Mouse (Mus musculus) macrophage (primary cell): ENCODE results near the gene Arhgef19. TPM values are rescaled to one million over a fixed set of nuclear protein-coding genes. Genes with fewer than 3 reads are reported as not detected.

Experiments used
- H3K27ac ChIP-seq: fragments of 350-480 bp; formaldehyde crosslinking; 2 replicates; pipeline ENCODE4 v1.9.0; 2021
- H3K36me3 ChIP-seq: fragments of 350-480 bp; formaldehyde crosslinking; 2 replicates; pipeline ENCODE4 v1.9.0; 2021; ENCODE audit errors: inconsistent target
- H3K4me3 ChIP-seq: fragments of 350-480 bp; formaldehyde crosslinking; 2 replicates; pipeline ENCODE4 v1.9.0; 2021; ENCODE audit errors: inconsistent target
- H3K79me2 ChIP-seq: fragments of 350-480 bp; formaldehyde crosslinking; 2 replicates; pipeline ENCODE4 v1.9.0; 2021; ENCODE audit errors: inconsistent target
- WGBS: methylation state at CpG from one replicate; pipeline ENCODE4 v1.1.7; 2026; ENCODE audit warnings: inconsistent platforms; ENCODE audit not compliant: missing documents; 5-methylcytosine and 5-hydroxymethylcytosine counted together
- polyA plus RNA-seq: library from polyadenylated mRNA; stranded (reverse); fragments of 250-400 nt; gene quantifications from 3 replicates; pipeline ENCODE4 v1.2.4, GENCODE M21; 2018; ENCODE audit warnings: inconsistent platforms

Arhgef19 gene
- polyA plus RNA-seq, 1 experiment from 2014 or later: not detected

DNA sequence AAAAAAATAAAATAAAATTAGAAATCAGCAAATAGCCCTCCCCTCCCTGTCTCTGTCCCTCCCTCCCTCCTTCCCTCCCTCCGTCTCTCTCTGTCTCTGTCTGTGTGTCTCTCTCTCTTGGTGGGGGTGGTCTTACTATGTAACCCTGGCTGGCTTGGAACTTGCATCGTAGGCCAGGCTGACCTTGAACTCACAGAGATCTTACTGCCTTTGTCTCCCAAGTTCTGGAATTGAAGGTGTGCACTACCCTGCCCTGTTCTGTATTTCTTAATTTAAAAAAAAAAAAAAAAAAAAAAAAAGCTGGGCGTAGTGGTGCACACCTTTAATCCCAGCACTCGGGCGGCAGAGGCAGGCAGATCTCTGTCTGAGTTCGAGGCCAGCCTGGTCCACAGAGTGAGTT, 40.5 kb downstream of the Arhgef19 start:
- no peak overlapping the region for H3K27ac ChIP-seq
- H3K4me3 ChIP-seq: no peak overlapping the region
- no peaks in the 10 kb centered on the region for H3K79me2 ChIP-seq
- WGBS: 92% methylated on average over 5 of the region's 6 CpGs
- no peaks in the 10 kb centered on the region for H3K36me3 ChIP-seq

- H3K79me2 ChIP-seq: no peaks in the 10 kb centered on the region
- H3K27ac ChIP-seq: no peak overlapping the region
- H3K4me3 ChIP-seq: no peak overlapping the region
- WGBS: 67% methylated on average over 1 of the region's 1 CpGs
- no peaks in the 10 kb centered on the region for H3K36me3 ChIP-seq
Observed at GRCm38 (mm10) chr4:141280471-141280870, 41.2 kb downstream of the Arhgef19 start.

DNA sequence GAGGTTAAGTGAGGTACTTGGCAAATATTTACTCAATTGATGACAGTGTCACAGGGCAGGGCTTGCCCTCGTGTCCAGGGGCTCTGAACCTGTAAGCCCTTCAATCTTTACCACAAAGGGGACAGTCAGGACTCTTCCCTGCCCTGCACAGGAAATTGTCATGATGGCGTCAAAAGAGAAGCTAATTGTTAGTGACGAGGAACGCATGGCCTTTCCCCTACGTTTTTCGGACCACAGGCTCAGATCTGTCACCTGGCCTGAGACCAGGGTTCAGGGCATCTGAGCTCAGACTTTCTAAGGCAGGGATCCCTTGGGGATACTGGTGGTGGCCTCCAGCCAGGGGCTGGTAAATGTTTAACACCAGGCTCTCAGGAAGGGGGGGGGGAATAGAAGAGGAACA, 41.9 kb downstream of the Arhgef19 start:
- WGBS: 25% methylated on average over 6 of the region's 6 CpGs
- Histone ChIP-seq H3K27ac (no peak overlapping the region), H3K79me2 (no peaks in the 10 kb centered on the region), H3K36me3 (no peaks in the 10 kb centered on the region), H3K4me3 (no peak overlapping the region)

DNA sequence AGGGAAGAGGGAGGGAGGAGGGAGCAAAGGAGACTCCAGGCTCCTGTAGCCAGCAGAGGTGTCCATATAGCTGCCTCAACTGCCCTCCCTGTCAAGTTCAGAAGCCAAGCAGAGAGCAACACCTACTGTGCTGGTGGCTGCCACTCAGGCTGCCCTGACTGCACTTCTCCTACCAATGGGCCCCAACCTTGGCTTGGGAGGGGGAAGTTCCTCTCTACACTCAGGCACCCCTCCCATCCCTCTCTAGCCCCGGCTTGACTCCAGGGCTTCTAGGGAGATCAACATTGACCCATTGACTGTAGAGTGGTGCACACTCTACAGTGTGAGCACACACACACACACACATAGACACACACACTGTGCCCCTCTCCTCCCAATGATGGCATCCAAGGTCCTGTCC, 42.3 kb downstream of the Arhgef19 start:
- Histone ChIP-seq H3K79me2 (no peaks in the 10 kb centered on the region), H3K4me3 (no peak overlapping the region), H3K27ac (no peak overlapping the region), H3K36me3 (no peaks in the 10 kb centered on the region)
- 11% methylated on average over 1 of the region's 1 CpGs for WGBS

- no peaks in the 10 kb centered on the region for H3K79me2 ChIP-seq
- no peaks in the 10 kb centered on the region for H3K36me3 ChIP-seq
- 30% methylated on average over 3 of the region's 3 CpGs for WGBS
- no peak overlapping the region for H3K4me3 ChIP-seq
- H3K27ac ChIP-seq: no peak overlapping the region
Observed at GRCm38 (mm10) chr4:141282087-141282486, 42.8 kb downstream of the Arhgef19 start.

DNA sequence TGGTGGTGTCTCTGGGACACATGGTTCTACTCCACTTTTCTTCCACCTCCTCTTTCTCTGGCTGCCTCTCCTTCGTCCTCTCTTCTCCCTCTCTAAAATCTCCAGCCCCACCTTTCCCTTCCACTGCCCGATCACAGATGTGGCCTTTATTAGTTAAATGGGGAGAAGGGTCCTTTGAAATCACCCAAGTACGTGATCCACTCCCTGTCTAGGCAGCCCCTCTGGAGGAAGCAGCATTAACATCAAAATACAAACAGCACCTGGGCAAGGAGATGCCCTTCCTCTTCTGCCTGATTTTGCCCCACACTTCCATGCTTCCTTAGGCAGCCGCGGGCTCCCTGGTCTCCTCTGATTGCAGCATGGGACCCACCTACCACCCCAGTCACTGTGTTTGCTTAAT, 43.3 kb downstream of the Arhgef19 start:
- Histone ChIP-seq H3K36me3 (no peaks in the 10 kb centered on the region), H3K4me3 (no peak overlapping the region)
- 76% methylated on average over 5 of the region's 5 CpGs for WGBS

GRCm38 (mm10) chr4:141283176-141283878, 44.0 kb downstream of the Arhgef19 start:
- WGBS: 81% methylated on average over 11 of the region's 12 CpGs
- no peak overlapping the region for H3K27ac ChIP-seq

More for the DNA sequence above, 43.3 kb downstream of the Arhgef19 start:
- no peaks in the 10 kb centered on the region for H3K79me2 ChIP-seq
- no peak overlapping the region for H3K27ac ChIP-seq

GRCm38 (mm10) chr4:141283879-141284411, 44.6 kb downstream of the Arhgef19 start:
- 88% methylated on average over 8 of the region's 8 CpGs for WGBS
- no peak overlapping the region for H3K4me3 ChIP-seq
- no peak overlapping the region for H3K27ac ChIP-seq
- H3K36me3 ChIP-seq: no peaks in the 10 kb centered on the region
- no peaks in the 10 kb centered on the region for H3K79me2 ChIP-seq

More at GRCm38 (mm10) chr4:141283176-141283878, 44.0 kb downstream of the Arhgef19 start:
- Histone ChIP-seq H3K4me3 (no peak overlapping the region), H3K79me2 (no peaks in the 10 kb centered on the region), H3K36me3 (no peaks in the 10 kb centered on the region)

DNA sequence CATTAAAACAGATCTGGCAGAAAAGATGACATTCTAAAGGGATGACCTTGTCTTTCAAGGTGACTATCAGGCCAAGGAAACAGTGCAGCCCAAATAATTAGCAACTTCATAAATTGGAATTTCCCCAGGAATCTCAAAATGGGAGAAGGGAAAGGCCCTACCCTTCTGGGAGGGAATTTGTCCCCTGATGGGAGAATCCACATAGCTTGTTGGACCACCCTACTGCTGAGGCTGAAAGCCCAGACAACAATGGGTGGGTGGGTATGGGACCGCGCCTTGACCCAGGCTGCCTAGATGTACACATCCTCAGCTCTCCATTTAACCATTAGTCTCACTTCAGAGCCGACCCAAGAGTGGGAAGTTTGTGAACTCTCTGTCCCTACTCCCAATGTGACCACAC, 45.2 kb downstream of the Arhgef19 start:
- Histone ChIP-seq H3K36me3 (no peaks in the 10 kb centered on the region), H3K79me2 (no peaks in the 10 kb centered on the region), H3K4me3 (no peak overlapping the region), H3K27ac (no peak overlapping the region)
- WGBS: 77% methylated on average over 3 of the region's 3 CpGs

DNA sequence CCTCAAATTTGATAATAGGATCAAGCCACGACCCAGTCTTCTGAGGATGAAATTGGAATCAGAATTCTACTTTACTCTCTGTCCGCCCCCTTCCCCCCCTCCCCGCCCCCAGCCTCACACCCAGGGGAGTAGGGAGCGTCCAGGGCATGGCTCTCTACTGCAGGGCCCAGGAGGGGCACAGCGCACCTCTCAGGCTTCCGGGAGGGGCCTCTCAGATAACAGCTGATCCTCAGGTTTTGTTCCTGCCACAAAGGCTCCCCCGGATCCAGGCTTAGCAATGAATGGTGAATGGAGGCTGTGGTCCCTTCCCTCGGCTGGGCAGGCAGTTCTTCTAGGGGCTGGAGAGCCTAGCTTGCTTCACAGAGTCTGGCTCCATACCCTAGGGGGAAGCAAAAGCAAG, 45.8 kb downstream of the Arhgef19 start:
- Histone ChIP-seq H3K36me3 (no peaks in the 10 kb centered on the region), H3K79me2 (no peaks in the 10 kb centered on the region), H3K4me3 (no peak overlapping the region), H3K27ac (no peak overlapping the region)
- 77% methylated on average over 6 of the region's 8 CpGs for WGBS

GRCm38 (mm10) chr4:141286860-141287517, 47.7 kb downstream of the Arhgef19 start:
- Histone ChIP-seq H3K4me3 (no peak overlapping the region), H3K79me2 (no peaks in the 10 kb centered on the region), H3K36me3 (no peaks in the 10 kb centered on the region), H3K27ac (no peak overlapping the region)
- WGBS: 23% methylated on average over 20 of the region's 20 CpGs

DNA sequence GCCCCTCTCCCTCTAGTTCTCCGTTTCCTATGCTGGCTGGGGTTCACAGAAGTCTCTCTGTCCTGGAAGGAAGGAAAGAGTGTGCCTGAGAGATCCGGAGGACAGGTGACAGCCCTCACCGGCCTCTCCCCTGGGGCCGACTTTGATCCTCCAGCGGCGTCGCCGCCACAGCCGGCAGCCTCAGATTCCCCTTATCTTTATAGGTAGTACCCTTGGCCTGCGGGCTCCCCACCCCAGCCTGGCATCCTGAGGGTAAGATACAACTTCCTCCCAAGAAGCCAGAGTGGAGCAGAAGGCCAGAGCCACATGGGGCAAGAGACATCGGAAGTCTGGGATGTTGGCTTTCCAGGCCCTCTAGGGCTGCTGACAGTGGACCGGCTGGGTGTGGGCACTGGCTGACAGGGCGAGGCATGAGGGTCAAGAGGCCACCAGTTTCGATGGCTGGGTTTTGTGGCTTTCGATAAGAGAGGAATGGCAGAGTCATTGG, 48.3 kb downstream of the Arhgef19 start:
- no peak overlapping the region for H3K4me3 ChIP-seq
- no peak overlapping the region for H3K27ac ChIP-seq
- H3K79me2 ChIP-seq: no peaks in the 10 kb centered on the region
- WGBS: 36% methylated on average over 15 of the region's 15 CpGs
- H3K36me3 ChIP-seq: no peaks in the 10 kb centered on the region

- Histone ChIP-seq H3K36me3 (no peaks in the 10 kb centered on the region), H3K79me2 (no peaks in the 10 kb centered on the region), H3K4me3 (no peak overlapping the region), H3K27ac (no peak overlapping the region)
- WGBS: 93% methylated on average over 8 of the region's 8 CpGs
Observed at GRCm38 (mm10) chr4:141288152-141288551, 48.9 kb downstream of the Arhgef19 start.

- WGBS: 10% methylated on average over 45 of the region's 47 CpGs
Observed at GRCm38 (mm10) chr4:141291571-141292375, 52.5 kb downstream of the Arhgef19 start.

More at GRCm38 (mm10) chr4:141291571-141292375, 52.5 kb downstream of the Arhgef19 start:
- Histone ChIP-seq H3K27ac (no peak overlapping the region), H3K4me3 (no peak overlapping the region), H3K36me3 (no peaks in the 10 kb centered on the region), H3K79me2 (no peaks in the 10 kb centered on the region)
